Mouse (Mus musculus): ENCODE results near the gene Tns1. TPM values are rescaled to one million over a fixed set of nuclear protein-coding genes. Genes with fewer than 3 reads are reported as not detected.
"Not testable (repeated sequence)": the region's sequence is repeated elsewhere in the genome, so short reads cannot be mapped to it uniquely, and the experiment has no call there.

The Tns1 gene
- polyA plus RNA-seq (2016; fragmentation: Nextera tagmentation; extraction: Ambion mirVana), result 15.1 and 15.3 TPM in 2 replicates

- no peaks in the 10 kb centered on the region for H3K36me3 ChIP-seq
- H3K9me3 ChIP-seq, result no peaks in the 10 kb centered on the region
- H3K4me3 ChIP-seq, result peak within 1 kb of the TSS; percentile 68
- H3K27ac ChIP-seq, result peak within 1 kb of the TSS; percentile 87
- under 1% methylated on average over 84 of the region's 84 CpGs for WGBS
- DNase-seq (ENCODE audit: low spot score), result peak; percentile 67
- H3K4me1 ChIP-seq (replicated peaks), result peaks cover 51% of the 10 kb centered on the region
- H3K27me3 ChIP-seq (ENCODE audit: insufficient read depth, poor library complexity, severe bottlenecking), result peaks cover 72% of the 10 kb centered on the region
Measured at GRCm38 (mm10) chr1:74124021-74124981, at the start of gene Tns1. TSS of gene Tns1 (minus strand) at chr1:74124449.

GRCm38 (mm10) chr1:74172722-74173121 lies 48.5 kb upstream of the Tns1 start:
- no peaks in the 10 kb centered on the region for H3K27me3 ChIP-seq (ENCODE audit: insufficient read depth, poor library complexity, severe bottlenecking)
- no peak overlapping the region for H3K4me3 ChIP-seq
- 92% methylated on average over 3 of the region's 3 CpGs for WGBS
- no peaks in the 10 kb centered on the region for H3K4me1 ChIP-seq (replicated peaks)
- no peak overlapping the region for H3K27ac ChIP-seq
- no peaks in the 10 kb centered on the region for H3K36me3 ChIP-seq
- H3K9me3 ChIP-seq, result no peaks in the 10 kb centered on the region
- no peak for DNase-seq (ENCODE audit: low spot score)

GRCm38 (mm10) chr1:74169721-74170120 lies 45.5 kb upstream of the Tns1 start:
- Histone ChIP-seq H3K27ac (no peak overlapping the region), H3K27me3 (ENCODE audit: insufficient read depth, poor library complexity, severe bottlenecking) (no peaks in the 10 kb centered on the region), H3K4me1 (replicated peaks) (no peaks in the 10 kb centered on the region), H3K36me3 (no peaks in the 10 kb centered on the region), H3K9me3 (no peaks in the 10 kb centered on the region), H3K4me3 (no peak overlapping the region)
- WGBS, result 85% methylated on average over 3 of the region's 3 CpGs
- DNase-seq (ENCODE audit: low spot score), result no peak

- Histone ChIP-seq H3K9me3 (no peaks in the 10 kb centered on the region), H3K4me1 (replicated peaks) (no peaks in the 10 kb centered on the region), H3K27ac (no peak overlapping the region), H3K27me3 (ENCODE audit: insufficient read depth, poor library complexity, severe bottlenecking) (no peaks in the 10 kb centered on the region), H3K36me3 (no peaks in the 10 kb centered on the region), H3K4me3 (no peak overlapping the region)
- DNase-seq (ENCODE audit: low spot score), result no peak
- WGBS, result 86% methylated on average over 5 of the region's 5 CpGs
Measured at GRCm38 (mm10) chr1:74167136-74167535, 42.9 kb upstream of the Tns1 start.

GRCm38 (mm10) chr1:74160036-74160435 lies 35.8 kb upstream of the Tns1 start:
- Histone ChIP-seq H3K4me1 (replicated peaks) (no peaks in the 10 kb centered on the region), H3K9me3 (no peaks in the 10 kb centered on the region), H3K27me3 (ENCODE audit: insufficient read depth, poor library complexity, severe bottlenecking) (no peaks in the 10 kb centered on the region), H3K36me3 (no peaks in the 10 kb centered on the region), H3K27ac (no peak overlapping the region), H3K4me3 (no peak overlapping the region)
- DNase-seq (ENCODE audit: low spot score), result no peak
- WGBS, result 85% methylated on average over 2 of the region's 2 CpGs

- 83% methylated on average over 5 of the region's 5 CpGs for WGBS
- not testable (repeated sequence) for DNase-seq (ENCODE audit: low spot score); H3K27me3 ChIP-seq (ENCODE audit: insufficient read depth, poor library complexity, severe bottlenecking); H3K4me3 ChIP-seq; H3K4me1 ChIP-seq (replicated peaks); H3K36me3 ChIP-seq; H3K27ac ChIP-seq; H3K9me3 ChIP-seq
Measured at GRCm38 (mm10) chr1:74159613-74160012, 35.4 kb upstream of the Tns1 start.

- no peak for DNase-seq (ENCODE audit: low spot score)
- H3K4me3 ChIP-seq, result no peak overlapping the region
- H3K4me1 ChIP-seq (replicated peaks), result no peaks in the 10 kb centered on the region
- H3K27ac ChIP-seq, result no peak overlapping the region
- no peaks in the 10 kb centered on the region for H3K9me3 ChIP-seq
- 85% methylated on average over 14 of the region's 14 CpGs for WGBS
- no peaks in the 10 kb centered on the region for H3K36me3 ChIP-seq
- H3K27me3 ChIP-seq (ENCODE audit: insufficient read depth, poor library complexity, severe bottlenecking), result no peaks in the 10 kb centered on the region
Measured at GRCm38 (mm10) chr1:74156381-74156910, 32.2 kb upstream of the Tns1 start.

GRCm38 (mm10) chr1:74155435-74156012 lies 31.3 kb upstream of the Tns1 start:
- Histone ChIP-seq H3K4me3 (no peak overlapping the region), H3K36me3 (no peaks in the 10 kb centered on the region), H3K27me3 (ENCODE audit: insufficient read depth, poor library complexity, severe bottlenecking) (no peaks in the 10 kb centered on the region), H3K27ac (no peak overlapping the region), H3K9me3 (no peaks in the 10 kb centered on the region), H3K4me1 (replicated peaks) (no peaks in the 10 kb centered on the region)
- no peak for DNase-seq (ENCODE audit: low spot score)
- 95% methylated on average over 6 of the region's 6 CpGs for WGBS

GRCm38 (mm10) chr1:74153461-74154184 lies 29.4 kb upstream of the Tns1 start, which contains the start of gene Cxcr2:
TSS of gene Cxcr2 (plus strand) at chr1:74153989.
- DNase-seq (ENCODE audit: low spot score), result no peak
- H3K4me1 ChIP-seq (replicated peaks), result no peaks in the 10 kb centered on the region
- H3K36me3 ChIP-seq, result no peaks in the 10 kb centered on the region
- H3K9me3 ChIP-seq, result no peaks in the 10 kb centered on the region
- H3K4me3 ChIP-seq, result no peak within 1 kb of the TSS
- H3K27me3 ChIP-seq (ENCODE audit: insufficient read depth, poor library complexity, severe bottlenecking), result no peaks in the 10 kb centered on the region
- 76% methylated on average over 8 of the region's 8 CpGs for WGBS
- H3K27ac ChIP-seq, result no peak within 1 kb of the TSS

- no peak overlapping the region for H3K4me3 ChIP-seq
- no peaks in the 10 kb centered on the region for H3K36me3 ChIP-seq
- H3K9me3 ChIP-seq, result no peaks in the 10 kb centered on the region
- no peak for DNase-seq (ENCODE audit: low spot score)
- no peak overlapping the region for H3K27ac ChIP-seq
- no peaks in the 10 kb centered on the region for H3K27me3 ChIP-seq (ENCODE audit: insufficient read depth, poor library complexity, severe bottlenecking)
- no peaks in the 10 kb centered on the region for H3K4me1 ChIP-seq (replicated peaks)
- WGBS, result 87% methylated on average over 3 of the region's 3 CpGs
Measured at GRCm38 (mm10) chr1:74151091-74151490, 26.8 kb upstream of the Tns1 start.

- H3K27ac ChIP-seq, result no peak overlapping the region
- H3K36me3 ChIP-seq, result no peaks in the 10 kb centered on the region
- no peaks in the 10 kb centered on the region for H3K9me3 ChIP-seq
- H3K27me3 ChIP-seq (ENCODE audit: insufficient read depth, poor library complexity, severe bottlenecking), result no peaks in the 10 kb centered on the region
- H3K4me1 ChIP-seq (replicated peaks), result no peaks in the 10 kb centered on the region
- WGBS, result 80% methylated on average over 3 of the region's 3 CpGs
- H3K4me3 ChIP-seq, result no peak overlapping the region
- no peak for DNase-seq (ENCODE audit: low spot score)
Measured at GRCm38 (mm10) chr1:74150101-74150500, 25.9 kb upstream of the Tns1 start.

- H3K4me1 ChIP-seq (replicated peaks), result no peaks in the 10 kb centered on the region
- H3K4me3 ChIP-seq, result no peak overlapping the region
- DNase-seq (ENCODE audit: low spot score), result no peak
- no peaks in the 10 kb centered on the region for H3K27me3 ChIP-seq (ENCODE audit: insufficient read depth, poor library complexity, severe bottlenecking)
- H3K9me3 ChIP-seq, result no peaks in the 10 kb centered on the region
- WGBS, result 91% methylated on average over 6 of the region's 6 CpGs
- H3K36me3 ChIP-seq, result no peaks in the 10 kb centered on the region
- H3K27ac ChIP-seq, result no peak overlapping the region
Measured at GRCm38 (mm10) chr1:74149106-74149885, 25.0 kb upstream of the Tns1 start.
